Mouse (Mus musculus): ENCODE measurements at regions not wholly inside any gene's neighbourhood (a gene's known extent, or its start where the extent isn't known, plus 50 kb on each side); places are given as distances from the start of the nearest gene placed in this dataset.

DNA sequence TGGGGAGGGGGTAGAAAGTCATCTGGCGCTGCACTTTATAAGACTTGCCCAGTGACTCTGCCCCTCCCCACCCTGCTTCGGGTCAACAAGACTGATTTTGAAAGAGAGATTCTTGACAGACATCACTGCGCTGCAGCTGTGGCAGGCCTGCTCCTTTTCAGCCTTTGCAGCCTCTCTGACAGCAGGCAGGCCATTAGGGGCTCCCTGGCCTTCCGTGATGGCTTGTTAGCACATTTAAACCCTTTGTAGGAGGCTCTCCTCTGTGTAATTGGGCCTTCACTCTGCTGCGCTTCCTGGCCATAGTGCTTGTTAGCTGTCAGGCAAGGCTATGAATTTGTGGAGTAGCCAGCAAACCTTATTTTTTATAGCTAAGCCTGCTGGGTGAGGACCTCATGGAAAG, 232.3 kb upstream of the Wscd1 start:
- peak; percentile 78 for DNase-seq

DNA sequence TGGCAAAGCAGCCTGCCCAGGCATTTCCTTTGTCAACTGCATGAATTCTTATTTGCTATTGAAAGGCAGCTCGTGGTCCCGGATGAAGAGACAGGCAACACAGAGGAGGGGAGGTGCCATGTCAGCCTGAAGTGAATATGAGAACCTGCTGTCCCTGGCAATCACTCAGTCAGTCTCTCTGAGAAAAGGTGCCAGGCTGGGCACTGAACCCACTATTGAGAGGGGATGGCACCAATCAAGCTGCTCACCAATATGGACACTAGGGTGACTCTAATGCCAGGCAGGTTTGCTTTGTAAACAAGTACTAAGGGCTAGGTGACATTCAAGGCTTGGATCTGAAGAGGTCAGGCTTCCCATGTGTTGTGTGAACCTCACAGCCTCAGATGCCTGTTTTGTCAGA, 222.0 kb upstream of the Wscd1 start:
- DNase-seq = peak; percentile 76

- peak; percentile 57 for DNase-seq
Observed at GRCm38 (mm10) chr11:71528588-71528987, 221.1 kb upstream of the Wscd1 start.

GRCm38 (mm10) chr11:71541178-71541845, 208.4 kb upstream of the Wscd1 start:
- DNase-seq = peak; percentile 74

DNA sequence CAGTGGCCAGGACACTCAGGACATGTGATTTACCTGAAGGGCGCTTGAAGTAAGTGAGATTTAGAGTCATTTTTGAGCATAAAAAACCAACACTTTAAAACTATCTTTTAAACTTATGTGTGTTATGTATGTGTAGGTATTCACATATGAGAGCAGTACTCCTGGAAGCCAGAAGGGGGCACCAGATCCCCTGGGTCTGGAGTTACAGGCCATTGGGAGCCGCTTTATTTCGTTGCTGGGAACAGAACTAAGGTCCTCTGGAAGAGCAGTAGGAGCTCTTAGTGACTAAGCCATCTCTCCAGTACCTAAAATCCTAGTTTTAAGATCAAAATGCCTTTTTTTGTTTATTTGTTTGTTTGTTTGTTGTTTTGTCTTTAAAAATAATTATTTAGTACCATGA, 192.3 kb upstream of the Wscd1 start:
- DNase-seq = peak; percentile 52

GRCm38 (mm10) chr11:71564831-71565230, 184.9 kb upstream of the Wscd1 start:
- DNase-seq = peak; percentile 33

GRCm38 (mm10) chr11:71576801-71577200, 172.9 kb upstream of the Wscd1 start:
- peak; percentile 50 for DNase-seq

DNA sequence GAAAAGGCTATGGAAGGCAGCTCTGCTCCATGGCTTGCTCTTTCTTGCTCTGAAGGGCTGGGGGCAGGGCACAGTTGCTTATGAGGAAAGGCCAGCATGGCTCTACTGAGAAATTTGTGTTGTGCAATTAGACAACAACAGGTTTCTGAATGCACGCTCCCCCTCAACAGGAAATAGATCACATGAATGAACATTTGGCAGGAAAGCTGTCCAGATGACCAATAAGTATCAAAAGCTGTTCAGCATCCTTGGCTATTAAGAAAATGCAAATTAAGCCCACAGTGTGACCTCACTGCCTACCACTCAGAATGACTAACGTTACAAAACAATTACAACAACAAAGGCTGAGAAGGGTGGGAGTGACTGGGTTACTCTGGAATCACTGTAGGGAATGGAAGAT, 167.9 kb upstream of the Wscd1 start:
- DNase-seq = peak; percentile 13

DNA sequence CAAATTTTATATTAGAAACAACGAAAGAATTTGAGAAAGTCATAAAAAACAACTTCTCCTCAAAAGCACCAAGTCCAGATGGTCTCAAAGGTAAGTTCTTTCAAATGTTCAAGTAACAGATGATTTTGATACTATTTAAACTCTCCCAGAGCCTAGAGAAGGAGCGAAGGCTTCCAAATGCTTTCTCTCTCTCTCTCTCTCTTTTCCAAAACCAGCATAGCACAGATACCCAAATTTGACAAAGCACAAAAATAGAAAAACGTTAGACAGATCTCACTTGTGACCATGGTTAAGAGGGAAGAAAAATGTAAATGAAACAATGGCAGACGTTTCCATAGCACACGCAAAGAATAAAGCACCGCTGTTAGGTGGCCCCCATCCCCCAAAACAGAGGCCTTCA, 158.7 kb upstream of the Wscd1 start:
- DNase-seq = no peak

- DNase-seq = peak; percentile 81
Observed at GRCm38 (mm10) chr11:71594250-71594847, 155.4 kb upstream of the Wscd1 start.

GRCm38 (mm10) chr11:71597709-71598108, 152.0 kb upstream of the Wscd1 start:
- DNase-seq = peak; percentile 53

DNA sequence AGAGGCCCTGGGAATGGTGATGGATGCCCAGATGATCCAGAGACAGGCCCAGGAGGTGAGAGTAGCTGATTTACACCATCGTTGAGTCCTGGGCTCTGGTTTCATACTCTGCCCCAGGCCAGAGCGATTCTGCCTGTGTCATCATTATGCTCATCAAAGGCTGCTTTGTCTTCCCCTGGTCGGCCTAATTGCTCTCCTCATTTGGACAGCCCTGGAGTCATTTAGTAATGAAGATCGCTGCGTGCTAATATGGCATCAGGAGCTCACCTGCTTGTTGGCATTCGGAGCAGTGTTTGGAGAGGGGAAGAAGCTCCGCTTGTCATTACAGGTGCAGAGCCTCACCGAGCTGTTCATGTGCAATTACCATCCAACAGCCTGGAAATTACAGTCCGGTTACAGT, 138.9 kb upstream of the Wscd1 start:
- DNase-seq = peak; percentile 74

DNA sequence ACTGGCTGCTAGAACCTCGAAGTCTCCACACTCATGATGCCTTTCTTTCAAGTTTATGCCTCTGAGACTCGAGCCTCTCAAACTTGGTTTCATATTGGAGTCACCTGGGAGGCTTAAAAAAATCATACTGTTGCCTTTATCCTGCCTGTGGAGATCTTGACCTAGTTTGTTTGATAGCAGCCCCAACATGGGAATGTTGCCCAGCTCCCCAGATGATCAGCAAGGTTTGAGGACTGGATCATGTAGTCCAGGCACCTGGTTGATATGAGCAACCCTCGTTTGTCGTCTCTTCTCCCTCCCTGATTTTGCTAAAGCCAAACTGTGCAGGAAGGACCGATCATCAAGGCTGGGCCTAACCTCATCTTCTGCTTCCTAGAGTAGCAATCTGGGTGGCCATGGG, 134.2 kb upstream of the Wscd1 start:
- DNase-seq = no peak

DNA sequence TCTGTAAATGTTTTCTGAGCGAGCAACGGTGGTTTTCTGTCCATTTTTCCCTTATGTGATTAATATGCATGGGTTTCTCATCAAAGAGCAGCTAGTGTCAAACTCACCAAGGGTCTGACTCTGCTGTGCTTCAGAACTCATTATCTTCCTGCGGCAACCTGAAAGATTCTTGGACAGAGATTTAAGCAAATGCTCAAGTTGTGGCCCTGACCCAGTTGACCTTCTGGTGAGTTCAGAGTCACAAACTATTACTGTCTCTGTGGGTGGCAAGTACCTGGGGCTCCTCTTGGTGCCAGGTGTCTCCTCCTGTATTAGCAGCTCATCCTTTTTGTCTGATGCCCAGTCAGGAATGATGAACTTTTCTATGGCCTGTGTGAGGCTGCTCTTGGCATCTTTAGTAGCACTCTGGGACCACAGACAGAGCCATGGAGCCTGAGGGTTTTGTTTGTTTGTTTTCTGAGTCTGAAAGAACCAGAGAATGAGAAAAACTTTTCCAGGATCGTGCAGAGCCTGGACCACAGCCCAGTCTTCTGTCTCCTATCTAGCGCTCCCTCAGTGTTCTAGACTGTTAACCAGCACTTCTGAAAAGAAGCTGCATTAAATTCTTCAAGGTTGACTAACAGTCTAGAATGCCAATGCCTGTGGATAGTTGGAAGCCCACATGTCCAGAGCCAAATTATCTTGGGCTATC, 124.1 kb upstream of the Wscd1 start:
- no peak for DNase-seq

DNA sequence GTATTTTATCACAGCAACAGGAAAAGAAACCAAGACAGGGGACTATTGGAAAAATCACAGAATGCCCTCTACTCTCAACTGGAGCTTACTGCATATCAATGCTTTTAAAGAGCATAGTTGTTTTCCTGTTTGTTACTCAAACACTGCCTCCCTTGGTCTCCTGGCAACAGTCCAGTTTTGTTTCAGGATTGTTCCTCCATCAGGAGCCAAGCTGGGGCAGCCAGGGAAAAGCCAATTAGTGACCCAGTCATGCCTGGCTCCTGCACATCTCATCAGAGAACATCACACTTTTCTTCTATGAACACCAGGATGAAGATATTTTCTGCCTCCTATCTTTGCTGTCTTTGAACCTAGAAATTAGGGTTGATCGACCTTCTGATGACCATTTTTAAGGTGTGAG, 113.6 kb upstream of the Wscd1 start:
- peak; percentile 82 for DNase-seq

DNA sequence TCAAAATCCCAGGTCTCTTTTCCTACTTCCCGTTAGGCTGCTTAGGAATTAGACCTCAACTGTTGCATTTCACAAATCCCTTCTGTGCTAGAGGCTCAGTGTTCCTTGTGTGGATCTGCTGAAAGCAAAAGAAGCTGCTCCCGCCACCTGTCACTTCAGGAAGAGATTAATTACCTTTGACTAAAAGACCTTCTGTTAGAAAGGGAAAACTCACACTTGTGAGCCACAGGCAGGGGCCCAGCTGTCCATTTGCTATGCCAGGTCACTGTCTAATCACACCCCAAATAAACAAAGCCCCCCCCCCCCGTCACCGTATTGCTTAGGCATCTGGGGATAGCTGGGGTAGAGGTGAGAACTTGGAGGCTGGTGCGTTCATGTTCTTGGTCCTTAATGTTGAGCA, 112.9 kb upstream of the Wscd1 start:
- peak; percentile 19 for DNase-seq

- peak; percentile 64 for DNase-seq
Observed at GRCm38 (mm10) chr11:71642886-71643285, 106.8 kb upstream of the Wscd1 start.

GRCm38 (mm10) chr11:71651756-71652380, 97.9 kb upstream of the Wscd1 start:
- peak; percentile 66 for DNase-seq

GRCm38 (mm10) chr11:71652381-71652775, 97.3 kb upstream of the Wscd1 start:
- peak; percentile 33 for DNase-seq

DNA sequence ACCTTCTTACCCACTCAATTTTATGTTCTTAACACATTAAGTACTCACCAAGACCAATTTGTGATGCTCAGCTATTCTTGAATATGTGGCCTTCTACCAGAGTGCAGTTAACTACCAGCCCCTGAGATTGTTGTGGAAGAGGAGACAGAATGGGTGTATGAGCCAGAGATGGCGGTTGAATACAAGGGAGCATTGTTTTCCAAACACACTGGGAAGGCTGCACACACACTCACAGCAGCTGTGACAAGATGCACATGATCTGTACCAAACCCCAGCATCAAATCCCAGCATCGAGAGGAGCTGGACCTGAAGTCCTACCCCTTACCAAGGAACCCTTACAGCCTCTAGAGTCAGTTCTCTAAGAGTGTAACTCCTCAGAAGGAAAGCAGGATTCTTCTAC, 91.4 kb upstream of the Wscd1 start:
- DNase-seq = peak; percentile 33

GRCm38 (mm10) chr11:71670111-71671050, 79.3 kb upstream of the Wscd1 start:
- peak; percentile 79 for DNase-seq

- DNase-seq = peak; percentile 85
Observed at GRCm38 (mm10) chr11:71672171-71673050, 77.3 kb upstream of the Wscd1 start.

Data from heart, adult 11 months (tissue).